In the genomic region with DNA sequence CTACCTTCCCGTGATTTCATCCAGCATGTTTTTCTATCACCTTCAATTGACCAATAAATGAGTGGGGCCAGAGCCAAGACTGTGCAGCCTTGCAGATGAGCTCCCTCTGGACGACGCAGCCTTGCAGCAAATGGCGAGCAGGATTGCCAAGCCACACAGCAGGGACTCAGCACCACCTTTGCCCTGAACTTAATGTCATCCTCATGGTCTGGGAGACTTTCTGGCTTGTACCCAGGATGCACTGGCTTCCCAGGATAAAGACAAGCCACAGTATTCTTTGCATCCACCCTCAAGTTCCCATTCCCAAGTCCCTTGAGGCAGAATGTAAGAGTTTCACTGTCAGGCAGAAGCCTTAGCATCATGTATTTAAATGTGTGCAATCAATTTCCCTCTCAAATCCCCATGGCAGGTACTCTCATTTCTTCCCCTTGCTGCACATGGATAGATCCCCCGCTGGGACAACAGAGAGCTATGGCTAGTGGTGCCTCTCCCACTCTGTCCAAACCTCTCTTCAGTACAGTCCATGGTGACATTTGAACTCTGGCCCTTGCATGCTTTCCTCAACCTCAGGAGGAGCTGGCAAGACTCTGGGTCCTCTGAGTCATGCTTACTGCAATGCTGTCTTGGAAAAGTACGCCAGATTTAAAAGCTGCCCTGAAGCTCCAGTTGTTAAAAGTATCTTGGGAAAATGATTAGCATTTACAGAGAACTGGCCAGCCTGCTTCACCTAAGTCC, we compare ENCODE assay signal across 12 mouse cellular contexts.
DNase-seq lines count a peak whose midpoint lies in the region; ATAC-seq and TF ChIP-seq lines count a peak whose summit lies in the region.
"Had no signal": no experiment of that assay in that cellular context is flagged by ENCODE, and none has a peak within 500 bp of the region (broad histone marks: within the 10 kb centered on the region; RNA-seq: fewer than 3 reads in every experiment).

No protein-coding gene starts in this region.

- H3K27me3 ChIP-seq in forebrain, embryonic 15.5 days = no peaks in the 10 kb centered on the region
- no peaks in the 10 kb centered on the region for H3K27me3 ChIP-seq in forebrain, postnatal 0 days (ENCODE audit: insufficient read depth, low read length)
- no peaks in the 10 kb centered on the region for H3K27me3 ChIP-seq in kidney, postnatal 0 days (ENCODE audit: insufficient read depth, low read length)
- no peaks in the 10 kb centered on the region for H3K27me3 ChIP-seq in kidney, embryonic 15.5 days
- H3K27me3 ChIP-seq in limb, embryonic 15.5 days = no peaks in the 10 kb centered on the region
- H3K27me3 ChIP-seq: heart, embryonic 15.5 days; neural tube, embryonic 12.5 days had no signal

- H3K4me3 ChIP-seq in forebrain, embryonic 15.5 days = no peak overlapping the region
- H3K4me3 ChIP-seq in forebrain, postnatal 0 days (ENCODE audit: low read depth, low read length) = no peak overlapping the region
- H3K4me3 ChIP-seq in kidney, postnatal 0 days (replicated peaks; ENCODE audit: low read depth, low read length) = no peak overlapping the region
- H3K4me3 ChIP-seq in kidney, embryonic 15.5 days (replicated peaks) = no peak overlapping the region
- H3K4me3 ChIP-seq in limb, embryonic 15.5 days = no peak overlapping the region
- H3K4me3 ChIP-seq: heart, embryonic 15.5 days; neural tube, embryonic 12.5 days had no signal

- 52% methylated on average over 6 of the region's 6 CpGs for WGBS in forebrain, embryonic 15.5 days
- WGBS in forebrain, postnatal 0 days = 50% methylated on average over 6 of the region's 6 CpGs
- WGBS in kidney, postnatal 0 days = 51% methylated on average over 6 of the region's 6 CpGs
- 46% methylated on average over 6 of the region's 6 CpGs for WGBS in kidney, embryonic 15.5 days
- WGBS in limb, embryonic 15.5 days = 37% methylated on average over 6 of the region's 6 CpGs

- TF ChIP-seq CTCF in forebrain, postnatal 0 days (IDR thresholded peaks at IDR 0.05; ENCODE audit: low read depth) = no peak
- no peak for TF ChIP-seq CTCF in kidney, postnatal 0 days (IDR thresholded peaks at IDR 0.05; ENCODE audit: low read depth)

- H3K9ac ChIP-seq in forebrain, embryonic 15.5 days (replicated peaks) = no peak overlapping the region
- H3K9ac ChIP-seq in forebrain, postnatal 0 days = no peak overlapping the region
- no peak overlapping the region for H3K9ac ChIP-seq in kidney, postnatal 0 days (ENCODE audit: low read depth, low read length)
- no peak overlapping the region for H3K9ac ChIP-seq in kidney, embryonic 15.5 days
- H3K9ac ChIP-seq in limb, embryonic 15.5 days = no peak overlapping the region
- H3K9ac ChIP-seq: heart, embryonic 15.5 days; neural tube, embryonic 12.5 days had no signal

- ATAC-seq in forebrain, embryonic 15.5 days (replicated peaks) = no peak
- no peak for ATAC-seq in forebrain, postnatal 0 days
- ATAC-seq in kidney, postnatal 0 days (replicated peaks; ENCODE audit: low FRiP score, low read depth) = no peak
- ATAC-seq in kidney, embryonic 15.5 days (replicated peaks; ENCODE audit: low FRiP score) = no peak
- no peak for ATAC-seq in limb, embryonic 15.5 days (ENCODE audit: insufficient number of reproducible peaks, low FRiP score, low TSS enrichment, low read depth)
- no peak for ATAC-seq in megakaryocyte, adult 5-6 weeks (ENCODE audit: poor library complexity, severe bottlenecking)

- H3K9me3 ChIP-seq in forebrain, embryonic 15.5 days = no peaks in the 10 kb centered on the region
- no peaks in the 10 kb centered on the region for H3K9me3 ChIP-seq in forebrain, postnatal 0 days (ENCODE audit: low read length)
- H3K9me3 ChIP-seq in kidney, postnatal 0 days (replicated peaks; ENCODE audit: low read length) = no peaks in the 10 kb centered on the region
- H3K9me3 ChIP-seq in kidney, embryonic 15.5 days (replicated peaks) = no peaks in the 10 kb centered on the region
- no peaks in the 10 kb centered on the region for H3K9me3 ChIP-seq in limb, embryonic 15.5 days
- H3K9me3 ChIP-seq: heart, embryonic 15.5 days; neural tube, embryonic 12.5 days had no signal

- peaks cover 32% of the 10 kb centered on the region for H3K4me1 ChIP-seq in forebrain, embryonic 15.5 days
- H3K4me1 ChIP-seq in forebrain, postnatal 0 days (ENCODE audit: insufficient read depth) = no peaks in the 10 kb centered on the region
- H3K4me1 ChIP-seq in kidney, postnatal 0 days (replicated peaks; ENCODE audit: insufficient read depth, low read length) = no peaks in the 10 kb centered on the region
- H3K4me1 ChIP-seq in kidney, embryonic 15.5 days = no peaks in the 10 kb centered on the region
- H3K4me1 ChIP-seq in limb, embryonic 15.5 days = peaks cover 22% of the 10 kb centered on the region
- H3K4me1 ChIP-seq: heart, embryonic 15.5 days had no signal

- peak overlapping the region; percentile 59; the same call in 1 of the 2 replicates for H3K27ac ChIP-seq in forebrain, embryonic 15.5 days (replicated peaks)
- H3K27ac ChIP-seq in forebrain, postnatal 0 days (ENCODE audit: low read depth, low read length) = no peak overlapping the region
- no peak overlapping the region for H3K27ac ChIP-seq in kidney, postnatal 0 days
- no peak overlapping the region for H3K27ac ChIP-seq in kidney, embryonic 15.5 days
- H3K27ac ChIP-seq in limb, embryonic 15.5 days = peak overlapping the region; percentile 0; the same call in 1 of the 2 replicates
- H3K27ac ChIP-seq: heart, embryonic 15.5 days; neural tube, embryonic 12.5 days had no signal

- DNase-seq in forebrain, postnatal 0 days = no peak
- DNase-seq in kidney, postnatal 0 days (ENCODE audit: low spot score) = peak; percentile 24
- peak; percentile 40 for DNase-seq in adrenal gland, postnatal 36 days
- DNase-seq: kidney, adult 8-10 months; right cerebral cortex, adult 18-20 months; thymus, postnatal 36 days had no signal

- H3K4me2 ChIP-seq in forebrain, embryonic 15.5 days (replicated peaks) = no peak overlapping the region
- no peak overlapping the region for H3K4me2 ChIP-seq in forebrain, postnatal 0 days (ENCODE audit: low read depth)
- H3K4me2 ChIP-seq in kidney, postnatal 0 days (ENCODE audit: low read length) = no peak overlapping the region
- no peak overlapping the region for H3K4me2 ChIP-seq in kidney, embryonic 15.5 days
- no peak overlapping the region for H3K4me2 ChIP-seq in limb, embryonic 15.5 days
- H3K4me2 ChIP-seq: heart, embryonic 15.5 days; neural tube, embryonic 12.5 days had no signal

- no peaks in the 10 kb centered on the region for H3K36me3 ChIP-seq in forebrain, embryonic 15.5 days
- no peaks in the 10 kb centered on the region for H3K36me3 ChIP-seq in forebrain, postnatal 0 days (ENCODE audit: insufficient read depth)
- no peaks in the 10 kb centered on the region for H3K36me3 ChIP-seq in kidney, postnatal 0 days (ENCODE audit: insufficient read depth, low read length)
- no peaks in the 10 kb centered on the region for H3K36me3 ChIP-seq in kidney, embryonic 15.5 days
- no peaks in the 10 kb centered on the region for H3K36me3 ChIP-seq in limb, embryonic 15.5 days
- H3K36me3 ChIP-seq: heart, embryonic 15.5 days; neural tube, embryonic 12.5 days had no signal

Comparison
In these comparisons a context has a peak if more than half of its experiments do, and no peak if none do; other contexts are left out.
1. H3K27ac ChIP-seq: peak in forebrain, embryonic 15.5 days (single experiment) and limb, embryonic 15.5 days (single experiment); none in forebrain, postnatal 0 days (single experiment), kidney, postnatal 0 days (single experiment) and kidney, embryonic 15.5 days (single experiment).